Mouse (Mus musculus) left cerebral cortex, adult 2 months (tissue): Measurements from ENCODE around the gene Tmem53. TPM values are rescaled to one million over a fixed set of nuclear protein-coding genes. Genes with fewer than 3 reads are reported as not detected.

Experiments used
- DNase-seq, 2 experiments: peaks; one replicate each; pipeline ENCODE4 v3.0.0; 2021 to 2022; ENCODE audit warnings: low spot score in 2 of 2, mixed read lengths in 1 of 2; ENCODE audit errors: extremely low spot score in 1 of 2
- H3K27ac ChIP-seq: fragments of 200-600 bp; 2 replicates; pipeline ENCODE4 v1.8.1; 2022
- H3K4me3 ChIP-seq: fragments of 200-600 bp; 2 replicates; pipeline ENCODE4 v1.8.1; 2022
- CTCF ChIP-seq: fragments of 200-600 bp; IDR thresholded peaks from 2 replicates; pipeline ENCODE4 v1.8.1; 2022; ENCODE audit warnings: antibody characterized with exemption, mild to moderate bottlenecking, moderate library complexity
- intact Hi-C: fragments of 180-260 bp; cut with DNase I; formaldehyde crosslinking; loops from one replicate; pipeline ENCODE4 v1.15.1; 2025
- total RNA-seq, 2 experiments: library from RNA; stranded (reverse); gene quantifications; 2 replicates each; pipeline ENCODE4 v1.2.3; 2021

The Tmem53 gene
- total RNA-seq, 2 experiments from 2014 or later = 5.0 to 5.4 TPM

- no peak for DNase-seq
- Histone ChIP-seq H3K27ac (no peak overlapping the region), H3K4me3 (no peak overlapping the region)
- no peak for TF ChIP-seq CTCF
- intact Hi-C loops = no loop called here
Observed at GRCm38 (mm10) chr4:117311891-117312290, 60.1 kb downstream of the Tmem53 start.

GRCm38 (mm10) chr4:117312416-117313084 is 60.8 kb downstream of the Tmem53 start:
- DNase-seq = no peak
- Histone ChIP-seq H3K4me3 (no peak overlapping the region), H3K27ac (no peak overlapping the region)
- TF ChIP-seq CTCF = no peak
- intact Hi-C loops = no loop called here

- peak; percentile 49 for TF ChIP-seq CTCF
- Histone ChIP-seq H3K27ac (no peak overlapping the region), H3K4me3 (no peak overlapping the region)
- no peak for DNase-seq
- intact Hi-C loops = no loop called here
Observed at GRCm38 (mm10) chr4:117313085-117313424, 61.3 kb downstream of the Tmem53 start.

GRCm38 (mm10) chr4:117314849-117315500 is 63.2 kb downstream of the Tmem53 start:
- H3K4me3 ChIP-seq = no peak overlapping the region
- intact Hi-C loops = no loop called here
- TF ChIP-seq CTCF = no peak
- no peak for DNase-seq
- H3K27ac ChIP-seq = no peak overlapping the region

GRCm38 (mm10) chr4:117316800-117317199 is 65.0 kb downstream of the Tmem53 start:
- no peak for TF ChIP-seq CTCF
- H3K27ac ChIP-seq = no peak overlapping the region
- intact Hi-C loops = no loop called here
- no peak overlapping the region for H3K4me3 ChIP-seq
- no peak for DNase-seq

- H3K27ac ChIP-seq = no peak overlapping the region
- intact Hi-C loops = no loop called here
- no peak for TF ChIP-seq CTCF
- DNase-seq = no peak
- no peak overlapping the region for H3K4me3 ChIP-seq
Observed at GRCm38 (mm10) chr4:117317701-117318190, 66.0 kb downstream of the Tmem53 start.

Other genes with a start within 250 kb of the Tmem53 start
- 10 to 100 TPM; 14.8 to 21.3 TPM for gene Eif2b3, start 232.5 kb upstream of the Tmem53 start, total RNA-seq
- 1 to 10 TPM; 1.7 to 3.5 TPM for gene Ptch2, start 155.9 kb upstream of the Tmem53 start, total RNA-seq
- gene Btbd19, start 126.2 kb upstream of the Tmem53 start, total RNA-seq = 10 to 100 TPM; 11.5 to 13.2 TPM
- not detected for gene Tctex1d4, start 125.2 kb upstream of the Tmem53 start, total RNA-seq
- gene Plk3, start 118.0 kb upstream of the Tmem53 start, total RNA-seq = 10 to 100 TPM; 13.7 to 19.6 TPM
- gene Rps8, start 95.7 kb upstream of the Tmem53 start, total RNA-seq = 100 to 1,000 TPM; 512 to 526 TPM
- gene Kif2c, start 69.3 kb upstream of the Tmem53 start, total RNA-seq = not detected
- gene Armh1, start 174 bp downstream of the Tmem53 start, total RNA-seq = under 1 TPM in 1 of 2 experiments, not detected in 1; 0.63 TPM
- 100 to 1,000 TPM; 192 to 199 TPM for gene Rnf220, start 245.1 kb downstream of the Tmem53 start, total RNA-seq